Mouse (Mus musculus): Measurements from ENCODE around the gene Ezh1.
A peak's percentile ranks its signal among the peaks of the same experiment; 100 is the strongest.

Ezh1 gene

DNA sequence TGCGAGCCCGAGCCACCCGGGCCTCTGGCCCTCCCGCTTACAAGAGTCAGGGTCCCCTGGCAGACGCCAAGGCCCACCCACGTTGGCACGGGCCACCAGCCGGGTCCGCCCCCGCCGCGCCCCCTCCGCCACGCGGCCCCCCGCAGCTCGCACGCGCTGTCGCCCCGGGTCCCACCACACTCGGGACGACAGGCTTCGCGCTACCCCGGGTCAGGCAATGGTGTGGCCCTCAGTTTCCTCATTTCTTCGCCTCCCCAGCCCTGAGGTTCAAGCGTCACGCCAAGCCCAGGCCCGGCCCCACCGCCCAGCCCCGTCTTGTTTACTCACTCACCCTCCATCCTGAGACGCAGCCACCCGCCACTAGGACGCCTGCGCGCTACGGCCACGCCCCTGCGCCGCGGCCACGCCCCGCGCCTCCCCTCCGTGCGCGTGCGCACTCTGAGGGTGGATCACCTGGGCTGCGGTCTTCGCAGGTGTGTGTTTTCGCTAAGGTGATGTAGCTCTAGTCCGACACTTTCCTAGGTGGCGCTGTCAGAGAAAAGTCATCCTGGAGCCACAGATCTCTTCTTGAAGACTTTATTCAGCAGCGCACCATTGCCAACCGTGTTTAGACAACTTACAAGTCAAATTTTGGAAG lies at the start of gene Ezh1:
TSS of gene Ezh1 (minus strand) at position 399 of the 637 bp plus-strand sequence.
- peak; percentile 91 for DNase-seq (ENCODE audit: low spot score)

DNA sequence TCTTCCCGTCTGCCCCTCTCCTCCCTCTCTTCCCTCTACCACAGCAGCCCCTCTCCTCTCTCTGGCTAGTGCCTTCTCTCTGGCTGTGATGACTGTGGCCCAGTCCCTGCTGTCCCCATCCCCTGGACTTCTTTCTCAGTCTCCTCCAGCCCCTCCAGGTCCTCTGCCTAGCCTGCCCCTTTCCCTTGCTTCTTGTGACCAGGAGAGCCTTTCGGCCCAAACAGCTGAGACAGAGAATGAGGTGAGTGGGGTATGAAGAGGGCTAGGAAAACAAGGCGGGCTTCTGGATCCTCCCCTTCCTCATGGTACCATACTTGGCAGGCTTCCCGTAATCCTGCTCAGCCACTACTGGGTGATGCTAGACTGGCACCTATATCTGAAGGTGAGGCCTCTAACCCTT lies 49.0 kb upstream of the Ezh1 start:
- no peak for DNase-seq (ENCODE audit: low spot score)

DNA sequence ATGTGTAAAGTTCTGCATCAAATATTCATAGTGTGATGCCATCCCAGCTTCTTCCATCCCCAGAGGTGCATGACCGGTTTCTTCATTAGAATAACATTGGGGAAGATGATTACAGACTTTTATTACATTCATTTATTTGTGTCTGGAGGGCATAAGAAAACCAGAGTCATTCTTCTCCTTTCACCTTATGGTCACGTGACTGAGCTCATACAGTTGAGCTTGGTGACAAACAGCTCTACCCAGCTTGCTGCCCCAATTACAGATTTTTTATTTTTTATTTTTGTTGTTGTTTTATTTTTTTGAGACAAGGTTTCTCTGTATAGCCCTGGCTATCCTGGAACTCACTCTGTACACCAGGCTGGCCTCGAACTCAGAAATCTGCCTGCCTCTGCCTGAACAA lies 46.2 kb upstream of the Ezh1 start:
- DNase-seq (ENCODE audit: low spot score), result no peak

DNA sequence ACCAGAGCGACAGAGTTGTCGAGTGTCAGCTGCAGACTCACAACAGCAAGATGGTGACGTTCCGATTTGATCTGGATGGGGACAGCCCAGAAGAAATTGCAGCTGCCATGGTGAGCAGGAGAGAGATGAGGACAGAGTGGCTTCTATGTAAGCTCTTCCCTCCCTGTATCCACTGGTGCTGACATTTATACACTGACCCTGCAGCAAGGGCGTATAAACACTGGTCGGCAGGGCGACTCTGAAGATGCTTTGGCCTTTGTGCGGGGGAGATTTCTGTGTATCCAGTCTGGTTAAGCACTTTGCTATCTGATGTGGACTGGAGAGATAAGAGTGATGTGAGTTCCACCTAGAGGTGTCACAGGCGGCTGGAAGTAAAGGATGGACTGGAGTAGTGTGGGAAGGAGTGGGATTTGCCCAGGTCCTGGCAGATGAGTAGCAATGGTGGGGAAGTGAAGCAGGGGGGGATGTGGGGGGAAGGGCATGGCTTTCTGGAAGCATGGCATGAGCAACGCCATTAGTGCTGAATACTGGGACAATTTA lies 43.4 kb upstream of the Ezh1 start:
- DNase-seq (ENCODE audit: low spot score), result peak; percentile 57

DNA sequence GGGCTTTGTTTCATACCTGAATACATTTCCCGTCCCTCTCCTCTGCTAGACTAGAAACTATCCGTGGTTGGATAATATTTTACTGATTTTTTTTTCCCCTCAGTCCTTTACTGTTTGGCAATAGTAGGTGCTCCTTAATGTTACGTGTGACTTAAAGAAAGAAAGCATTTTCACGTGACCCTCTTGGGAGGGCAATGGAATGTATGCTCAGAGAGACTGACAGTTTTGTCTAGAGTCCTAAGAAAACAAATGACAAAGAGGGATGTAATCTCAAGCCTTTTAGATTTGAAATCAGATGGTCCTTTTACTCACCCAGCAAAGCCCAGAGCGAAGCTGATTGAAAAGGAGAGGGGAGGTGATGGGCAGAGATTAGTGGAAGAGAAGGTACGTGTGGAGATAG lies 39.6 kb upstream of the Ezh1 start:
- DNase-seq (ENCODE audit: low spot score), result no peak

DNA sequence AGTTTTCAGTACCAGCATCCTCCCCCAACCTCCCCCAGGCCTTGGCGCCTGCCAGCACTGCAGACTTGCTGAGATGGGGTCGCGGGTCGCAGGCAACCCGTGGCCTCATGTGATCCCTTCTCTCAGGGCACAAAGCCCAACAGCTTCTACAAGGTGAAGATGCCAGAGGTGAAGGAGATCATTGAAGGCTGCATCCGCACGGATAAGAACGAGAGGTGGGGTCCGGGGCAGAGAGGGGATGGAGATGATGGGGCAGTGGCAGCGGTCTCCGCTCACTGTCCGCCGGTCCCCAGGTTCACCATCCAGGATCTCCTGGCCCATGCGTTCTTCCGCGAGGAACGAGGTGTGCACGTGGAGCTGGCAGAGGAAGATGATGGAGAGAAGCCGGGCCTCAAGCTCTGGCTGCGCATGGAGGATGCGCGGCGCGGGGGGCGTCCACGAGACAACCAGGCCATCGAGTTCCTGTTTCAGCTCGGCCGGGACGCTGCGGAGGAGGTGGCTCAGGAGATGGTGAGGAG lies 38.8 kb upstream of the Ezh1 start:
- peak; percentile 66 for DNase-seq (ENCODE audit: low spot score)

DNA sequence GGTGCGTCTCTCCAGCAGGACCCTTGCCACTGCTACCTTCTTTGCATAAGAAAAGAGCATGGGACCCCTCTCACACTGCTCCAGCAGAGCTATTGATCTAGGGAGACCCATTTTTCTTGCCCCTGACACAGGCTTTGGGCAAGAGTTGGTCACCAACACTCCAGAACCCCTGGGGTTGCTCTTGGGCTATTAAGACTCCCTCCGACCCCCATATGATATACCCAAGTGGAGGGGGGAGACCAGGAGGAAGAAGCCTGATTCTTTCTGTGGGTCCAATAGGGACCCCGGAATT lies 37.7 kb upstream of the Ezh1 start:
- no peak for DNase-seq (ENCODE audit: low spot score)

DNA sequence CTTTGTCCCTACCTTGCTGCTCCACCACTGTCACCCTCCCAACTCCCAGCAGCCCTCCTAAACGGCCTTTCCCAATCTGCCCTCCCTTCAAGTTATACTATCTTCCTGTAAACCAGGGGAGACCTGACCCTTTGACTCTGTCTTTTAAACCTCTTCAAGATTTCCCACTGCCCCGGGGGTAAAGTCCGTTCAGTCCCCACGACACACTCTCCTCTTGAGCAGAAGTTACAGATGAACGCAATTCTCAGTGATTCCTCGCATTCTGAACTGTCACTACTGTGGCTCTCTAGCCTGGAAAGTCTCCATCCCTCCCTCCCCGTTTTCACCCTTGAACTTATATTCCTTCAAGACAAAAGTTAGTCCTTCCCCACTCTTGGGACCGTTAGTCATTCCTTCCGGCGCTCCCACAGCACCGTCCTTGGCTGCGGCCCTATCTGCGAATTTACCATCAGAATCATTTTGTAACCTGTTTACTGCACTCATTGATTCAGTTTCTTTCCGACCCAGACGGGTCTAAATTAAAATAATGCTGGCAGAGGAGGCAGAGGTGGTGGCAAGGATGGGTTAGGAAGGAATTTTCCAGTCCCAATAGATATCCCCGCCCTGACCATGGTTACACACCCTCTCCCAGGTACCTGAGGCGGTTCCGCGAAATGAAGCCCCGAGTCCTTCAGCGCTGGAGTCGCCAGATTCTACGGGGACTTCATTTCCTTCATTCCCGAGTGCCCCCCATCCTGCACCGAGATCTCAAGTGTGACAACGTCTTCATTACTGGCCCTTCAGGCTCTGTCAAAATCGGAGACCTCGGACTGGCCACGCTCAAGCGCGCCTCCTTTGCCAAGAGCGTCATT lies 37.1 kb upstream of the Ezh1 start:
- peak; percentile 53 for DNase-seq (ENCODE audit: low spot score)

DNA sequence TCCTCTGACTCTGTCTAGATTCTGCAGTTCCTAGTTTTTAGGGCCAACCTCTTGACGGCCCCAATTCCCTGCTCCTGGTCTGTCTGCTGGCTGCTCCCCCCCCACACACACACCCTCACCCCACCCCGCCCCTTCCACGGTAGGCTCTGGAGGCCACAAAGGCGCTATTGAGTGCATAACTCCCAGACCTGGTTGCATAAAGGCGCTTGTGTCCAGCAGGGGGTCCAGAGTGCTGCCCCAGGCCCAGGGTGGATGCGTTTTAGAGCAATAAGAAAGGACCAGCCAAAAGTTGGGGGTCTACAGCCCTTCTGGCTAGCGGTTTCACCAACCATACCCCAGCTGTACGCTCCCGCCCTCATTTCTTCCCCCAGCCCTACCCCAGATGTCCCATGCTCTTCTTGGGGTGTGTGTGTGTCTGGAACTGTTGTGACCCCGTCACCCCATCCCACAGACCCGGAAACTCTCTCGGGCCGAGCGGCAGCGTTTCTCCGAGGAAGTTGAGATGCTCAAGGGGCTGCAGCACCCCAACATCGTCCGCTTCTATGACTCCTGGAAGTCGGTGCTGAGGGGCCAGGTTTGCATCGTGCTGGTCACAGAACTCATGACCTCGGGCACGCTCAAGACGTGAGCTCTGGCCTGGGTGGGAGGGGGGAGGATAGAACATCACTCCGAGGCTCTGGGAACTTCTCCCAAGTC lies 36.2 kb upstream of the Ezh1 start:
- DNase-seq (ENCODE audit: low spot score), result no peak

DNA sequence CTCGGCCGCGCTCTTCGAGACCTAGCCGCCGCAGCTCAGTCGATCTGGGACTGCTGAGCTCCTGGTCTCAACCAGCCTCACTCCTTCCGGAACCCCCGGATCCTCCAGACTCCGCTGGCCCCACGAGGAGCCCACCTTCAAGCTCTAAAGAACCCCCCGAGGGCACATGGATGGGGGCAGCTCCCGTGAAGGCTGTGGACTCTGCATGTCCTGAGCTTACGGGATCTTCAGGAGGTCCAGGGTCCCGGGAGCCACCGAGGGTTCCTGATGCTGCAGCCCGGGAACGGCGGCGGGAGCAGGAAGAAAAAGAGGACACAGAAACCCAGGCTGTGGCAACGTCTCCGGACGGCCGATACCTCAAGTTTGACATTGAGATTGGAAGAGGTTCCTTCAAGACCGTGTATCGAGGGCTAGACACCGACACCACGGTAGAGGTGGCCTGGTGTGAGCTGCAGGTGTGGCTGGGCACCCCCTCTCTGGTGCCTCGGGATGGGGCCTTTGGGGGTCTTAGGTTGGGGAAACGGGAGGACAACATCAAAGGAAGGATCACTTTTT lies 34.6 kb upstream of the Ezh1 start:
- DNase-seq (ENCODE audit: low spot score), result no peak

DNA sequence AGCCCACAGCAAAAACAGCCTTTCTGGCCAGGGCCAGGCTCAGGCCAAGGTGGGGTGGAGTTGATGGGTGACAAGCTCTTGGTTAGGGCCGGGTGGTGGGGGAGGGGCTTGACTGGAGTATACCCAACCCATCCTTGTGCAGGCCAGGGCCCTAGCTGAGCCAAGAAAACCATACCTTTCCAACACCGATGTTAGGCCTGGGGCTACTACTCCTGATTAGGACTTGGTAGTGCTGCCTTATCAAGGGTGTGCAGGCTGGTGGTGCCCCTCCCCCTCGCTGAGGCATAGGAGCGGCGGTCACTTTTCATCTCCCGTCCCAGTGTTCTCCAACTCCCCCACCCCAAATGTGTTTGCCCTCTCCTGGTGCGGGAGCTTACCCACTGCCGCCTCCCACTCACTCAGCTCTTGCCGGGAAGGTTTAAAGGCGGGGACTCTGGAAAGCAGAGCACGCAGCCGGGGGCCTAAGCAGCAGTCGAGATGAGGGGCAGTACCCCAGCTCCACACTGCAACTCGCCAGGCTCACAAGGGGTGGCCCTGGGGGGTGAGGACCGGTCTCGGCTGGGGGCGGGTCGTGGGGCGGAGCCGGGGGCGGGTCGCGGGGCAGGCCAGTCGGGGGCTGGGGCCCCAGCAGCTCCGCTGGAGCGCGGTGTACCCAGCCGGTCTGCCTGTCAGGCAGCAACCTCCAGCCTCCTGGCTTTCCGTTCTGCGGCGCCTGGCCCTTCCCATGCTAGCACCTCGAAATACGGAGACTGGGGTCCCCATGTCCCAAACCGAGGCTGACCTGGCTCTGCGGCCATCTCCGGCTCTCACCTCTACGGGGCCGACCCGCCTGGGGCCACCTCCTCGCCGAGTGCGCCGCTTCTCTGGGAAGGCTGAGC lies 33.9 kb upstream of the Ezh1 start, which contains the start of gene Wnk4:
TSS of gene Wnk4 (plus strand) at position 620 of the 878 bp plus-strand sequence.
- DNase-seq (ENCODE audit: low spot score), result peak; percentile 78

DNA sequence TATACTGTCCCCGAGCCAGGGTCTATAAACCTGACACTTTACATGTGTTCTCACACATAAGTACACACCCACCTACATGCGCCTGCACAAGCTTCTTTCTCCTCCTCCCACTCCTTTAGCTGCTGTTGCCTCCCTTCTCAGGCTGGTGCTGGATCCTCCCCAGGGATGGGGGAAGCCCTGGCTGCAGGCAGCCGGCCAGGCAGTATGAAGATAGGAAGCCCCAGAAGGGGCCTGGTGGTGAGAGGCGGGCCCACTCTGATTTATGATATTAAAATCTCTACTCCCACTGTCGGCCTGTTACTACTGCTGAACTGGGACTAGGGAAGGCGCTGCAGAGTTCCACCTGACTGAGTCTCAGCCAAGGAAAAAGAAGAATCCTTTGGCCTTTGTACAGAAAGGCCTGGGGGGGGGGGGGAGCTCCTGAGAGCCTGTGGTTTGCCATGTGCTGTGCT lies 33.0 kb upstream of the Ezh1 start:
- DNase-seq (ENCODE audit: low spot score), result no peak

DNA sequence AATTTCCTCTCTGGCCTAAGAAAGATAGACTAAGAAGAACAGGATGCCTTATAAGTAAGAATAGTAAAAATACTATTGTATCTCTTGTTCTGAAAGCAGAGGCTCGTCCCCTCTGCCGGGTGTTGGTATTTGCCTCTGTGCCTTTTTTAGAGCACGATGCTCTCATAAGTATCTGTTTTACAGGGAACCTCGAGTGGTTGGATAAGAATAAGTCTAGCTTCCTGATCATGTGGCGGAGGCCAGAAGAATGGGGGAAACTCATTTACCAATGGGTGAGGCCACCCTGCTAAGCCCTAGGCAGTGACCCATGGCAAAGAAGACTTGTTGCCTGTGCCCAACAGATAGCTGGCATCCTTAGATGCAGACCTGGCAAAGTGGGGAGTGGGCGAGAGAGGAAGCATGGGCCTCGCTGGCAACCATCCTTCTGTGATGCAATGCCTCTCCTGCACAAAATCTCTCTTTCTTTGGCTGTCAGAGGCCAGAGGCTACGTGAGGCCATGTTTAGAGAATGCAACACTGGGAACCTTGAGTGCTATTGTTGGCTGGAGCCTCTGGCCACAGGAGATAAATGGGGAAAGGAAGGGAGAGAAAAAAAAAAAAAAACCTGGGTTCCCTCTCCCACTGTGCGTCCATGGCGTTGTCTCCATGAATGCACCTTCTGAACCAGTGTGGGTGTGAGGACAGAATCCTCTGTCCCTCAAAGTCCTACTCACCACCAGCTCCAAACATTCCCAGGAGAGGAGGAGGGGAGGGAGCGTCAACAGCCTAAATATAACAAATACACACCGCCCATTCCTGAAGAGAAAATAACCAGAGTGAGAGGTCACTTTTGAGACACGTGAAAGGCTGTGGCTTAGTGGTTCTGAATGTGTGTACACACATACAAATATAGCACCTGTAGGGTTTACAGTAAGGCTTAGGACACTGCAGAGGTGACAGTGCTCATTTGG lies 29.8 kb upstream of the Ezh1 start:
- no peak for DNase-seq (ENCODE audit: low spot score)

DNA sequence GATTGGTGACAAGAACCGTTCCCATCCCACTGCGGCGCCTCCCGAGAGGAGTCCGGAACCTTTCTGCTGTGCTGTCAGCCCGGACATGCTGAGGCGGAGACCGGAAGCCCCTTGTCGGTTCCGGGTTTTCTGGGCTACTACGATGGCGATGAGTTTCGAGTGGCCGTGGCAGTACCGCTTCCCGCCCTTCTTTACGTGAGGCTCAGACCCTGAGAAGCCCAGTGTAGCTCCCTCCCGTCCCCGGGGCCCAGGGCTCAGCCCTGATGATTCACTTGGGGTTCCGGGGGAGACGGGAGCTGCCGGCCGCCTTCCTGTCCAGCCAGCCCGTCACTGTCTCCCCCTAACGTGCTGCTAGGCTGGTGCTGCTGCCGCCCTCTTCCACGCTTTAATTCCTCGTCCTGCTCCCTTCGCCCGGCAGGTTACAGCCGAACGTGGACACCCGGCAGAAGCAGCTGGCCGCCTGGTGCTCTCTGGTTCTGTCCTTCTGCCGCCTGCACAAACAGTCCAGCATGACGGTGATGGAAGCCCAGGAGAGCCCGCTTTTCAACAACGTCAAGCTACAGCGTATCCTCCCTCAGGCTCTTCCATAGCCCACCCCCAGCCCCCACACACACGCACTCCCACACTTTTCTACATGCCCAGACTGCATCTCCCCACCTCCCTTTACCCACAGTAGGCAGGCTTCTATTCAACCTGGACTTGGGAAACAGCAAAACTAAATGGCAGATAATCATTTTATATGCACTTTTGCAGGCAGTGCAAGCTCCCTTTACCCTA lies 27.5 kb upstream of the Ezh1 start, which contains the start of gene Vps25:
TSS of gene Vps25 (plus strand) at position 95 of the 777 bp plus-strand sequence.
- DNase-seq (ENCODE audit: low spot score), result peak; percentile 92

DNA sequence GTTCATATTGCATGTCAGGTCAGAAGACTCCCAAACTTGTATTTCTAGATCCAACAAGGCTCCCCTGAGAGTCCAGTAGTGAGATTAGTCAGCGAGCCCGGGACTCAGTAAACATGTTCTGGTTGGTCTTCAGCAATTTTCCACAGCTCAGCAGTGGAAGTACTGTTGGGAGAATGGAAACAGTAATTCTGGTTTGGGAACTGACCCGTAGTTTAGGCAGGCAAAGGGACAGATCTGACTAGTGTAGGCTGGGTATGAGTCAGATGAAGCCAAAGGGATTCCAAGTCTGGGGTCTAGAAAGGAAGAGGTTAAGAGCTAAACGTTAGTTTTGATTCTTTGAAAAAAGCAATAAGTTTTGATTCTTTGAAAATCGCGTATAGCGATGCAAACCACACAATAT lies 26.7 kb upstream of the Ezh1 start:
- DNase-seq (ENCODE audit: low spot score), result no peak

DNA sequence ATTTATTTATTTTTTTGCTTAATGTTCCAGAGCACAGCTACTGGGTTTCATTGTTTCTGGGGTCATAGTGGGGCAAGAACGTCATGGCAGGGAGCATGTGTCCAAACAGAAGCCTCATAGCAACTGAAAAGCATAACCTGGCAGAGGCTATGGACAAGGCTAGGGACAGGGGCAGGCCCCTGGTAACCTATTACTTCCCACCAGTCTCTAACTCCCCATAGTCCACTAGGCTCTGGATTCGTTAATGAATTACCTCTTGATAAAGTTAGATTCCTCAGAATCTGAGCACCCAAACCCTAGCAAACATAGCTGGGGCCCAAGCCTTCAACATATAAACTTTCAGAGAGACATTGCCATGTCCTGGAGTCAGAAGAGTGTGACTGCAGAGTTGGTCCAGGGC lies 24.8 kb upstream of the Ezh1 start:
- DNase-seq (ENCODE audit: low spot score), result no peak

DNA sequence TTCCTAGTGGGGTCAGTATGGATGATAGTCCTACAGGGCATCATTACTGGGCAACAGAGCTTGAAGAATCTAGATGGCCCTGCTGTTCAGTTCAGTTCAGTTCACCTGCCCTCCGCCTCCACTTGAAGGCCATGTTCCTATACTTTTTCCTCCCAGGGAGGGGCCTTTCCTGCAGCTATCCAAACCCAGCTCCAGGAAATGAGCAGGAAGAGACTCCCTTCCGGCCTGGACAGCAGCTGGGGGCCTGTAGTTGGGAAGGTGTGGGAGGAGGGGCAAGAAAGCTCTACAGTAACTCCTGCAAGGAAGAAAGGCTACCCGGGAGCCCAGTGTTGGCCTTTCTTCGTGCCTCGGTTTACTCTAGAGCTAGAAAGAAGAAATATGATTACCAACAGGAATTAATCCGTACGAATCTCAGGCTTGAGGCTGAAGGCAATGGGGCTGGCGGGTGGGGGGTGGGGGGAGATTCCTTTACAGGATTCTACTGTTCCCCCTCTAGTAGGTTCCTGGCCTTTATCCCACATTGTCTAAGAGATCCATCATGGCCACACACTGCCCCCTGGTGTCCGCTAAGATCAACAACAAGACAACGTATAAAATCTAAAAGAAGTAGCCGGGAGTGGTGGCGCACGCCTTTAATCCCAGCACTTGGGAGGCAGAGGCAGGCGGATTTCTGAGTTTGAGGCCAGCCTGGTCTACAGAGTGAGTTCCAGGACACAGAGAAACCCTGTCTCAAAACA lies 22.2 kb upstream of the Ezh1 start:
- peak; percentile 89 for DNase-seq (ENCODE audit: low spot score)

DNA sequence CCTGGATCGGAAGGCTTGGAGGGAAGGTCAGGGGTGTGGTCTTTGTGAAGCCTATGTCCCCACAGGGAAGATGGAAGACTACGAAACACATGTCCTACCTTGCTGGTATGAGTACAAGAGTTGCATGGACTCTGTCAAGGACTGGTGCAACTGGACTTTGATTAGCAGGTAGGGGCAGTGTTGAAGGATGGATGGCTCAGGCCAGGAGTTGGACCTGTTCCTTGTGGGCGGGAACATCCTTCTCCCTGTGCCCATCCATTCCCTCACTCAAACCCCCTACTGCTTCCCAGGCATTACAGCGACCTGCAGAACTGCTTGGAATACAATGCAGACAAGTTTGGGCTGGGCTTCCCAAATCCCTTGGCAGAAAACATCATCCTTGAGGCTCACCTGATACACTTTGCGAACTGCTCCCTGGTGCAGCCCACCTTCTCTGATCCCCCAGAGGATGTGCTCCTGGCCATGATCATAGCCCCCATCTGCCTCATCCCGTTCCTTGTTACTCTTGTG lies 21.3 kb upstream of the Ezh1 start:
- DNase-seq (ENCODE audit: low spot score), result no peak

Measured in embryo, embryonic 10 days (tissue).